Mouse (Mus musculus) effector memory CD4-positive, alpha-beta T cell, adult 5 months (primary cell): ENCODE data around the gene Grwd1. TPM values are rescaled to one million over a fixed set of nuclear protein-coding genes. Genes with fewer than 3 reads are reported as not detected.

Source experiments
- polyA plus RNA-seq: library from polyadenylated mRNA; unstranded; fragments of 100-300 nt; shearing (Covaris generic); gene quantifications from one replicate; pipeline ENCODE4 v1.2.1, GENCODE M21; 2017

The Grwd1 gene
- 34.5 TPM for polyA plus RNA-seq

DNA sequence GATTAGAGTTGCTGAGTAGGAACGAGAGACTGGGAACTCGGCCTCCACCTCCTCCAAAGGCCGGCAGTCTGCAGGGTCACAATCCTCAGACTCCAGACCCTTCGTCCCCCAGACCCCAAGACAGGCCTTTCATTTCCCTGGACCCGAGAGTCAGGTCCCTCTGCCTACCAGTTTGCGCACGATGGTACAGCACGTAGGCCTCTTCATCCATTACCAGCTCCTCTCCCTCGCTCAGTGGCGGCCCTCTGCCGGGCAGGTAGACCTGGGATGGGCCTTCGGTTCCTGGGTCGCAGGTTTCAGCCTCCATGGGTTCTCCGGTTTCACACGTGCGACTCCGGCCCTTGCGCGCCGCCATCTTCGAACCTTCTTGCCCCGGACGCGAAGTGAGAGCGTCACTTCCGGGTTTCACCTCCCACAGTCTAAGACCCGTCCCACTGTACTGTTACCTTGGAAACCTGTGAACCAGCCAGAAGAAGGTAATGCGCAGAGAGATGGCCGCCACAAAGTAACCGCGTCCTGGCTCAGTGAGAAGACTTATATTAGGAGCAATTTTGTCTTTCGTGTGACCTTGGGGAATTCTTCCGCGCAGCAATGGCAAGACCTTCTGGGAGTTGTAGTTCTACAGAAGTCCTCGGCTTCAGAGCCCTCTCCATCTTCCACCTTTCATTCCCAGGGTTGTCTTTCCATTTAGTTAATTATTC is at the start of gene Grwd1:
TSS of gene Grwd1 (minus strand) at position 518 of the 701 bp plus-strand sequence.

DNA sequence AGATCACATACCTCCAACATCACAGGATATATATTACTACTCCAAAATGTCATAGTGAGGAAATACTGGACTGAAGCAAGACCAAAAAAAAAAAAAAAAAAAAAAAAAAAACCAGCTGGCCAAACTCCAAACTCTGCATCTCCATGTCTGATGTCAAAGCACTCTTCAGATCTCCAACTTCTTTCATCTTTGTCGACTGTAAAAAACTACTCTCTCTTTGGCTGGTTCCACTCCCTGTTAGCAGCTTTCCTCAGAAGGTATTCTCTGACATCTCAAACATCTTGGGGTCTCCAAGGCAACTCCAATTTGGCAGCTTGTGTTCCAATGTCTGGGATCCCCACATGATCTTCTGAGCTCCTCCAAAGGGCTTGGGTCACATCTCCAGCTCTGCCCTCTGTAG is 47.5 kb upstream of the Grwd1 start, which contains the start of gene Grin2d:
TSS of gene Grin2d (minus strand) at position 101 of the 400 bp plus-strand sequence.

DNA sequence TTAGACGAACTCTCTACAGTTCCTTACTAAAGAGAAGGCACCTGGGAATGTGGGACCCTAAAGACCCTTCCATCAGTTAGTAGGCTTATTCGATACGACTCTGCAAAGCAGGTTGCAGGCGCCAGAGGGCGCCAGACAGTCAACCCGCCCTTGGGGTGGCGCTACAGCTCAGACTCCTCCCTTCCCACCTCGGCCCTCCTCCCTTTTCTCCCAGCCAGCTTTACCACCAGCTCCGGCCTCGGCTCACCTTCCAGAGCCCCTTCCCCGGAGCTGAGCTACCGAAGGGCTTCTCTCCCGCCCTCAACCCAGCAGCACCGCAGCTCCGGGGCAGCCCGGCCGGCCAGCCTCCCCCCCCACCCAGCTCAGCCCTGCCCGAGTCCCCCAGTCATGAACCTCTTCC is 41.9 kb upstream of the Grwd1 start, which contains the start of gene Kdelr1:
TSS of gene Kdelr1 (plus strand) at position 149 of the 400 bp plus-strand sequence.

DNA sequence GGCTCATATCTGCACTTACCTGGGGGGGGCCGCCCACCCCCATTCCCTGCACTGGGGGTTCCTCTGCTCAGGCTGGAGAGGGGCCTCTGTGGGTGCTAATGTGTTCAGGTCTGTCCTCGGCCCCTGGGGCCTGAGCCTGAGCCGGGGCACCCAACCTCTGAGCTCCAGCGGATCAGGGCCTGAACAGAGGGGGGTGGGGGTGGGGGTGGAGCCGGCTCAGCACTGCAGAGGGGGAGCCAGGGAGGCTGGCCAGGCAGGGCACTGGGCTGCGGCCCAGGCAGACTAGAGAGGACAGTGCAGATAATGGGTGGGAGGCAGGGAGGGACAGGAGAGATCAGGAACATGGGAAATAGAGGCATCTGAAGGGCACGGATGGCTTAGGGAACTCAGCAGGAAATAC is 6.1 kb downstream of the Grwd1 start, which contains the start of gene Kcnj14:
TSS of gene Kcnj14 (minus strand) at position 185 of the 400 bp plus-strand sequence.

DNA sequence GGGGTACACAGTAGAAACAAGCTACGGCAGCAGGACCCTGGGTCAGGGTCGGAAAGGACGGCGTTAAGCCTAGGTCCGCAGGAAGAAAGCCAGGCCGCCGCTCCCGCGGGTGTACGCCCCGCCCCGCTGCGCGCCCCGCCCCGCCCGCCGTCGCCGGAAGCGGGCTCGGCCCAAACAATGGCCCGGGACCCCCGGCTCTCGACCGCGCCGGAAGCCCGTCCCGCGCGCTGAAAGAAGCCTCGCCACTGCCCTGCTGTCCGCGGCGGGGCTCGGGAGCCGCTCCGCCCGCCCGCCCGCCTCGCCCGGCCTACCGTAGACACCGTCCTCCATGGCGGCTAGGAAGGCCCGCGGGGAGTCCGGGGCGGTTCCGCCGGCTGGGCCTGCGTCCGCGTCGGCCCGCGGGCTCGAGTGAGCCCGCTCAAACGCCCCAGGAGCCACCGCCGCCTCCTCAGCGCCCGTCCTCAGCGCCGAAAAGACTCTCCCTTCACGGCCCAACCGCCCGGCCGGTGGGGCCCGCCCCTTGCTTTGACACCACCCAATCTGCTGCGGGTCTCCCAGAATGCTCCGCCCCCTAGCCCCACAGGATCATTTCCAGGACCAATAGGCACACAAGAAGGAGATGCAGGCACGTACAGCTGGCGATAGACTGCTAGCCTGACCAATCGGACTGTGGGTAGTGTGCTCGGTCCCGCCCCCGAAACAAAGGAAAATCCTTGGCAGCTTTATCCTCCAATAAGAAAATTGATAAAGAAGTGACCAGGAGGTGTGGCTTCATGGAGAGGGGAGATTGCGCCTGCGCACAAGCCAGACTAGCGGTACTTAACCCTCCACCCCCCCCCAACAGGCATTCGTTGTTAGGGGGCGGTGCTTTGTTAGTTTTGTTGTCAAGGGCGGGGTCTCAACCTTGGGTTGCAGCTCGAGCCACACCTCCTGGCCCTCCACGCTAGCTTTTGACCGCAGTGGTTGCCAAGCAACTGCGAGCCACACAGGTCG is 16.7 kb downstream of the Grwd1 start, which contains the start of gene Cyth2:
TSS of gene Cyth2 (minus strand) at position 795 of the 993 bp plus-strand sequence.

DNA sequence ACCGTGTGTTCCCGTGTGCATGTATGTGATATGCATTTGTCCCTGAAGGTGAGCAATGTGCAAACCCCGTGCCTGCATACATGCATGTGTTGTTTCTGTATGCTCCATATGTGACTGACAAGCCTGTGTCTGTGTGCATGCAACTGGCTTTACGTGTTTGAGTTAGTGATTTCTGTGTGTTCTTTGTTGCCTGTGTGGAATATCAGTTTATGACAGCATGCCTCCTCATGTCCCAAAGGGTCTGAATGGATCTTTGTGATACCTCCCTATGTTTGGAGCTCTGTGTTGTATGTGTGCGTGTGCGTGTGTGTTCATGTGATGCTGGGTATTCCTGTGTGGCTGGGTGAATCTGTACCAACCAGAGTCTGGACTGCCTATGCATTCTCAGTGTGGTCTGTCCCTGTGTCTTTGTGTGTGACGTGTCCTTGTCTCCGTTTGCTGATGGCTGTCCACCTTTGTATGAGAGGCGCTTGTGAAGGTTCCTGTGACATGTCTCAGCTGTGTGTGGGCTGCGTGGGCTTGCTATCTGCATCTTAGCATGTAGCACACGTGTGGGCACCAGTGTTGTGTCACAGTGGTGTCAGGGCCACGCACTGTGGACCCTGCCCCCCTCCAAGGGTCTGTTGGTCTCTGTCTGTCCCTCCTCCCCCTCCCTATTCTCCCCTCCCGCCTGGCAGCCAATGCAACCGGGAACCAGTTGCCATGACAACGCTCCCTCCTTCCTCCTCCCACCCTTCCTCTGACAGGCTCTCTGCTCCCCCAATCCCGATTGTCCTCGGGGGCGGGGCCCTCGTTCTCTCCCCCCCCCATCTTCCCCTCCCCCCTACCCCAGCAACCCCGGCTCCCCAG is 46.0 kb downstream of the Grwd1 start, which contains the start of gene Sult2b1:
TSS of gene Sult2b1 (minus strand) at position 146 of the 849 bp plus-strand sequence.

DNA sequence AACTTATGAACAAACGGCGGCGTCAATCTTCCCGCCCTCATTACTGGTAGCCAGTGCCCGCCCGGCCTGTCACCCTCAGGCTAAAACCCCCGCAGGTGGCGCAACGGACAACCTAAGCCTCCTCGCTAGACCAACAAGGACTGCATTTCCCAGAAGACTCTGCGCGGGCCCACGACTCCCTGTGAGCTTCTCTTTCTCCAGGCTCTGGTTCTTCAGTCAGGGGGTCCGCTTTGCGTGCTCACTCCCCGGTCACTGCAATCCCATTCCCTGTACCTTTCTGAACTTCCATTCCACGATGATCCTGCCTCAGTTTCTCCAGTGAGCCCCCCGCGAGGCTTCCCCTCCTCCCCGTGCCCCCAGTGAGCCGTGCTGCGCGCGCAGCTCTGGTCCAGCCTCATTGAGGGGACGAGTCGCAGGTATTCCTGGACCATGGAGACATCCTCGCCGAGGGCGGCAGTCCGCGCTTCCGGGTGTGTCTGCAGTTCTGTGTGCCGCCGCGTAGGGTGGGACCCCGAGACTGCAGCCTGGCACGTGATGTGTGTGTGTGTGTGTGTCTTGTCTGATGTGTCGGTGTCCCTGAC is 47.1 kb downstream of the Grwd1 start, which contains the start of gene Lmtk3:
TSS of gene Lmtk3 (plus strand) at position 228 of the 581 bp plus-strand sequence.

Other genes starting within 250 kb of the Grwd1 start
- gene Fgf21, start 215.5 kb downstream of the Grwd1 start, polyA plus RNA-seq: not detected
- 0.21 TPM for gene Fut1, start 213.7 kb downstream of the Grwd1 start, polyA plus RNA-seq
- not detected for gene Izumo1, start 209.1 kb downstream of the Grwd1 start, polyA plus RNA-seq
- not detected for gene Rasip1, start 203.5 kb downstream of the Grwd1 start, polyA plus RNA-seq
- not detected for gene Mamstr, start 191.0 kb downstream of the Grwd1 start, polyA plus RNA-seq
- not detected for gene Fut2, start 164.6 kb downstream of the Grwd1 start, polyA plus RNA-seq
- not detected for gene Ntn5, start 146.9 kb downstream of the Grwd1 start, polyA plus RNA-seq
- not detected for gene Sec1, start 136.5 kb downstream of the Grwd1 start, polyA plus RNA-seq
- 1.7 TPM for gene Car11, start 131.1 kb downstream of the Grwd1 start, polyA plus RNA-seq
- 13.8 TPM for gene Dbp, start 125.9 kb downstream of the Grwd1 start, polyA plus RNA-seq
- 1,532 TPM for gene Rpl18, start 115.5 kb downstream of the Grwd1 start, polyA plus RNA-seq
- gene Sphk2, start 112.9 kb downstream of the Grwd1 start, polyA plus RNA-seq: 23.7 TPM
- not detected for gene Fam83e, start 109.7 kb downstream of the Grwd1 start, polyA plus RNA-seq
- gene Spaca4, start 105.1 kb downstream of the Grwd1 start, polyA plus RNA-seq: not detected
- 0.21 TPM for gene Lmtk3, start 47.2 kb downstream of the Grwd1 start, polyA plus RNA-seq
- 11.7 TPM for gene Sult2b1, start 46.3 kb downstream of the Grwd1 start, polyA plus RNA-seq
- 142 TPM for gene Cyth2, start 16.4 kb downstream of the Grwd1 start, polyA plus RNA-seq
- not detected for gene Kcnj14, start 6.2 kb downstream of the Grwd1 start, polyA plus RNA-seq
- 51.6 TPM for gene Kdelr1, start 41.8 kb upstream of the Grwd1 start, polyA plus RNA-seq
- gene Grin2d, start 47.4 kb upstream of the Grwd1 start, polyA plus RNA-seq: 0.47 TPM
- gene Syngr4, start 65.8 kb upstream of the Grwd1 start, polyA plus RNA-seq: not detected
- gene Tmem143, start 66.0 kb upstream of the Grwd1 start, polyA plus RNA-seq: 5.3 TPM
- 293 TPM for gene Emp3, start 90.5 kb upstream of the Grwd1 start, polyA plus RNA-seq
- gene Ccdc114, start 93.1 kb upstream of the Grwd1 start, polyA plus RNA-seq: 1.3 TPM
- not detected for gene Abcc6, start 199.4 kb upstream of the Grwd1 start, polyA plus RNA-seq
- gene Nomo1, start 202.8 kb upstream of the Grwd1 start, polyA plus RNA-seq: 19.9 TPM